26 mouse cellular contexts compared by ENCODE assay signal in the genomic region with DNA sequence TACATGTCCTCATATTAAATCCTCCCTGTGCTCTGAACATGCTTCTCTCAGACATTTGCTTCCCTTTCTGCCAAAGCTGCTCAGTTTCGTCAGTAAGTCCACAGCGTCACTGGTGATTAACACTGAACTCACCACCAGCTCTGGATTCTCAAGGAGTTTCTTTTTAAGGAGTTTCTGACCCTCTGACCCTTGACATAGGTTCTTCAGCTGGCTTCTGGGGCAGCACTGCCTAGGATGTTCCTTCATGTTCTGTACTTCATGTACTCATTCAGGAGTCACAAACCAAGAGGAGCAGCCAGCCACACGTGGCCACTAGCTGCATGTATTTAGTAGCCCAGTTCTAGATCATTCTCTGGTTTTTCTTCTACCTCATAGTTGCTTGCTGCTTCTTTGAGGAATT. TPM values are rescaled to one million over a fixed set of nuclear protein-coding genes. Genes with fewer than 3 reads are reported as not detected.
DNase-seq lines count a peak whose midpoint lies in the region; ATAC-seq and TF ChIP-seq lines count a peak whose summit lies in the region.
"Had no signal": no experiment of that assay in that cellular context is flagged by ENCODE, and none has a peak within 500 bp of the region (broad histone marks: within the 10 kb centered on the region; RNA-seq: fewer than 3 reads in every experiment).

No protein-coding gene starts in this region.

- H3K9ac ChIP-seq in intestine, postnatal 0 days (ENCODE audit: low read depth, low read length): no peak overlapping the region
- H3K9ac ChIP-seq in intestine, embryonic 16.5 days (ENCODE audit: low read depth, low read length): no peak overlapping the region
- H3K9ac ChIP-seq: embryonic facial prominence, embryonic 12.5 days; forebrain, embryonic 12.5 days; hindbrain, embryonic 13.5 days had no signal

- H3K27ac ChIP-seq in intestine, postnatal 0 days (ENCODE audit: low read depth, low read length): peak overlapping the region; percentile 46; the same call in 1 of the 2 replicates
- H3K27ac ChIP-seq in intestine, embryonic 16.5 days (ENCODE audit: low read length): no peak overlapping the region
- H3K27ac ChIP-seq: embryonic facial prominence, embryonic 12.5 days; forebrain, embryonic 12.5 days; hindbrain, embryonic 13.5 days; hindbrain, postnatal 0 days had no signal

- no peak overlapping the region for H3K4me3 ChIP-seq in intestine, postnatal 0 days (ENCODE audit: low read depth, low read length)
- no peak overlapping the region for H3K4me3 ChIP-seq in intestine, embryonic 16.5 days (ENCODE audit: low read length)
- H3K4me3 ChIP-seq: embryonic facial prominence, embryonic 12.5 days; forebrain, embryonic 12.5 days; hindbrain, embryonic 13.5 days had no signal

- DNase-seq in 416B (ENCODE audit: low read depth) (peak; percentile 41), adipocyte (ENCODE audit: low spot score) (peak; percentile 21)
- DNase-seq in testis, postnatal 14 days (ENCODE audit: low spot score): no peak
- DNase-seq: adrenal gland, postnatal 10 days; cerebellum, adult 11-12 months; cerebellum, adult 9-10 months; cerebellum, postnatal 25 days; gastrocnemius, postnatal 10 days; heart, postnatal 10 days had no signal

- no peaks in the 10 kb centered on the region for H3K27me3 ChIP-seq in intestine, postnatal 0 days (replicated peaks; ENCODE audit: control insufficient read depth, insufficient read depth, low read length)
- H3K27me3 ChIP-seq in intestine, embryonic 16.5 days (replicated peaks; ENCODE audit: control insufficient read depth, insufficient read depth, low read length): no peaks in the 10 kb centered on the region
- H3K27me3 ChIP-seq: embryonic facial prominence, embryonic 12.5 days; forebrain, embryonic 12.5 days; hindbrain, embryonic 13.5 days had no signal

- WGBS in intestine, postnatal 0 days: 74% methylated on average over 3 of the region's 3 CpGs
- 82% methylated on average over 3 of the region's 3 CpGs for WGBS in intestine, embryonic 16.5 days

- no peak for TF ChIP-seq CTCF in intestine, postnatal 0 days (IDR thresholded peaks at IDR 0.05; ENCODE audit: low read depth)

- ATAC-seq in intestine, postnatal 0 days: no peak
- ATAC-seq in intestine, embryonic 16.5 days: no peak
- ATAC-seq in megakaryocyte, adult 5-6 weeks (ENCODE audit: poor library complexity, severe bottlenecking): peak; percentile 23; the same call in 1 of the 2 replicates
- ATAC-seq in megakaryocyte-erythroid progenitor cell, adult 5-6 weeks (replicated peaks; ENCODE audit: low FRiP score, low TSS enrichment, poor library complexity, severe bottlenecking): no peak
- ATAC-seq: forebrain, embryonic 16.5 days; hindbrain, postnatal 0 days had no signal

- H3K36me3 ChIP-seq in intestine, postnatal 0 days (ENCODE audit: control insufficient read depth, insufficient read depth): no peaks in the 10 kb centered on the region
- peaks cover 3% of the 10 kb centered on the region; the same call in 1 of the 2 replicates for H3K36me3 ChIP-seq in intestine, embryonic 16.5 days (ENCODE audit: control insufficient read depth, insufficient read depth, low read length)

- peaks cover 6% of the 10 kb centered on the region; the same call in 1 of the 2 replicates for H3K4me1 ChIP-seq in intestine, postnatal 0 days (replicated peaks; ENCODE audit: control insufficient read depth, insufficient read depth, low read length)
- peaks cover 7% of the 10 kb centered on the region for H3K4me1 ChIP-seq in intestine, embryonic 16.5 days (ENCODE audit: control insufficient read depth, insufficient read depth, low read length)

- H3K4me2 ChIP-seq in intestine, postnatal 0 days (replicated peaks; ENCODE audit: low read depth): no peak overlapping the region
- no peak overlapping the region for H3K4me2 ChIP-seq in intestine, embryonic 16.5 days (ENCODE audit: low read depth, low read length)
- H3K4me2 ChIP-seq: embryonic facial prominence, embryonic 12.5 days; forebrain, embryonic 12.5 days; hindbrain, embryonic 13.5 days had no signal

- no peaks in the 10 kb centered on the region for H3K9me3 ChIP-seq in intestine, postnatal 0 days (ENCODE audit: control insufficient read depth)
- no peaks in the 10 kb centered on the region for H3K9me3 ChIP-seq in intestine, embryonic 16.5 days (ENCODE audit: control insufficient read depth, low read length)
- H3K9me3 ChIP-seq: embryonic facial prominence, embryonic 12.5 days; forebrain, embryonic 12.5 days; hindbrain, embryonic 13.5 days had no signal

RNA-seq across cellular contexts. Expression of gene Tmem251, which starts 4.7 kb away (rescaled TPM):
- polyA plus RNA-seq in intestine, postnatal 0 days (2015; fragmentation: Nextera tagmentation; extraction: Ambion mirVana): 22.7 and 23.6 TPM in 2 replicates
- 16.9 and 17.2 TPM in 2 replicates for polyA plus RNA-seq in intestine, embryonic 16.5 days (2015; fragmentation: Nextera tagmentation; extraction: Ambion mirVana)
- total RNA-seq in megakaryocyte, adult 5-6 weeks (2015): 13.4 and 13.9 TPM in 2 replicates
- total RNA-seq in megakaryocyte, adult 5-6 weeks (2017): 9.7 and 11.4 TPM in 2 replicates
- total RNA-seq in megakaryocyte-erythroid progenitor cell, adult 5-6 weeks (2014; fragmentation: Nextera tagmentation): 9.2 and 13.8 TPM in 2 replicates
- total RNA-seq in megakaryocyte-erythroid progenitor cell, adult 5-6 weeks (2017): 8.1 and 10.8 TPM in 2 replicates

RNA-seq across cellular contexts. Expression of gene Moap1, which starts 4.8 kb away (rescaled TPM):
- 10.8 and 12.2 TPM in 2 replicates for polyA plus RNA-seq in intestine, postnatal 0 days (2015; fragmentation: Nextera tagmentation; extraction: Ambion mirVana)
- 19.3 and 20.2 TPM in 2 replicates for polyA plus RNA-seq in intestine, embryonic 16.5 days (2015; fragmentation: Nextera tagmentation; extraction: Ambion mirVana)
- 7.1 and 10.4 TPM in 2 replicates for total RNA-seq in megakaryocyte, adult 5-6 weeks (2015)
- 9.9 and 12.2 TPM in 2 replicates for total RNA-seq in megakaryocyte, adult 5-6 weeks (2017)
- 3.8 and 8.2 TPM in 2 replicates for total RNA-seq in megakaryocyte-erythroid progenitor cell, adult 5-6 weeks (2014; fragmentation: Nextera tagmentation)
- total RNA-seq in megakaryocyte-erythroid progenitor cell, adult 5-6 weeks (2017): 11.5 and 15.8 TPM in 2 replicates

RNA-seq across cellular contexts. Expression of gene Gm28051, which starts 9.3 kb away (rescaled TPM):
- not detected in 2 replicates for polyA plus RNA-seq in intestine, postnatal 0 days (2015; fragmentation: Nextera tagmentation; extraction: Ambion mirVana)
- not detected in 2 replicates for polyA plus RNA-seq in intestine, embryonic 16.5 days (2015; fragmentation: Nextera tagmentation; extraction: Ambion mirVana)
- not detected in 2 replicates for total RNA-seq in megakaryocyte, adult 5-6 weeks (2015)
- not detected in 2 replicates for total RNA-seq in megakaryocyte, adult 5-6 weeks (2017)
- not detected in 2 replicates for total RNA-seq in megakaryocyte-erythroid progenitor cell, adult 5-6 weeks (2014; fragmentation: Nextera tagmentation)
- not detected in 2 replicates for total RNA-seq in megakaryocyte-erythroid progenitor cell, adult 5-6 weeks (2017)
- total RNA-seq: adrenal gland, postnatal 10 days; adrenal gland, postnatal 4 days; ES-E14; gastrocnemius, postnatal 10 days; gastrocnemius, postnatal 4 days; heart, adult 8-10 months; heart, postnatal 10 days; hematopoietic stem cell, adult 5-6 weeks; hindbrain, postnatal 0 days had no signal
- polyA plus RNA-seq: cortical plate, adult 2 months; embryonic facial prominence, embryonic 12.5 days; forebrain, embryonic 12.5 days; forebrain, embryonic 16.5 days; frontal cortex, adult 2 months; heart, embryonic 14.5 days; hindbrain, embryonic 13.5 days; hindbrain, postnatal 0 days had no signal

RNA-seq across cellular contexts. Expression of gene Gon7, which starts 9.3 kb away (rescaled TPM):
- 16.5 and 17.0 TPM in 2 replicates for polyA plus RNA-seq in intestine, postnatal 0 days (2015; fragmentation: Nextera tagmentation; extraction: Ambion mirVana)
- 26.7 and 30.0 TPM in 2 replicates for polyA plus RNA-seq in intestine, embryonic 16.5 days (2015; fragmentation: Nextera tagmentation; extraction: Ambion mirVana)
- 22.2 and 26.1 TPM in 2 replicates for total RNA-seq in megakaryocyte, adult 5-6 weeks (2015)
- 14.0 and 29.9 TPM in 2 replicates for total RNA-seq in megakaryocyte, adult 5-6 weeks (2017)
- 12.2 and 21.1 TPM in 2 replicates for total RNA-seq in megakaryocyte-erythroid progenitor cell, adult 5-6 weeks (2014; fragmentation: Nextera tagmentation)
- 25.5 and 28.1 TPM in 2 replicates for total RNA-seq in megakaryocyte-erythroid progenitor cell, adult 5-6 weeks (2017)

RNA-seq across cellular contexts. Expression of gene Ubr7, which starts 9.5 kb away (rescaled TPM):
- polyA plus RNA-seq in intestine, postnatal 0 days (2015; fragmentation: Nextera tagmentation; extraction: Ambion mirVana): 16.3 and 16.5 TPM in 2 replicates
- 32.5 and 33.6 TPM in 2 replicates for polyA plus RNA-seq in intestine, embryonic 16.5 days (2015; fragmentation: Nextera tagmentation; extraction: Ambion mirVana)
- 15.8 and 21.5 TPM in 2 replicates for total RNA-seq in megakaryocyte, adult 5-6 weeks (2015)
- 29.5 and 37.3 TPM in 2 replicates for total RNA-seq in megakaryocyte, adult 5-6 weeks (2017)
- 40.2 and 46.4 TPM in 2 replicates for total RNA-seq in megakaryocyte-erythroid progenitor cell, adult 5-6 weeks (2014; fragmentation: Nextera tagmentation)
- total RNA-seq in megakaryocyte-erythroid progenitor cell, adult 5-6 weeks (2017): 65.0 and 72.8 TPM in 2 replicates
